Mouse (Mus musculus) heart, embryonic 16.5 days (tissue): ENCODE results near the gene Slc30a2. TPM values are rescaled to one million over a fixed set of nuclear protein-coding genes. Genes with fewer than 3 reads are reported as not detected.
"Not testable (repeated sequence)": the region's sequence is repeated elsewhere in the genome, so short reads cannot be mapped to it uniquely, and the experiment has no call there.

ENCODE experiments used
- ATAC-seq: fragments of 200-750 bp; cut with Nextera tagmentation; replicated peaks from 2 replicates; pipeline ENCODE4 v1.8.0; 2017; ENCODE audit warnings: moderate number of reproducible peaks; ENCODE audit not compliant: insufficient read depth, low FRiP score; ENCODE audit errors: extremely low read depth
- H3K27ac ChIP-seq: fragments of 300-500 bp; sonication (generic); 2 replicates; pipeline ENCODE4 v1.5.1; 2014; ENCODE audit warnings: mild to moderate bottlenecking, low read length, control low read depth, moderate library complexity
- H3K27me3 ChIP-seq: fragments of 300-500 bp; sonication (generic); 2 replicates; pipeline ENCODE4 v1.6.1; 2014; ENCODE audit warnings: low read length, mixed read lengths; ENCODE audit not compliant: control insufficient read depth, insufficient read depth
- H3K36me3 ChIP-seq: fragments of 300-500 bp; sonication (generic); 2 replicates; pipeline ENCODE4 v1.6.1; 2014; ENCODE audit not compliant: control insufficient read depth, insufficient read depth
- H3K4me1 ChIP-seq: fragments of 300-500 bp; sonication (generic); 2 replicates; pipeline ENCODE4 v1.6.1; 2014; ENCODE audit warnings: low read length, mixed read lengths; ENCODE audit not compliant: control insufficient read depth, insufficient read depth
- H3K4me2 ChIP-seq: fragments of 300-500 bp; sonication (generic); 2 replicates; pipeline ENCODE4 v1.6.1; 2014; ENCODE audit warnings: low read depth, mild to moderate bottlenecking, control low read depth, low read length
- H3K4me3 ChIP-seq: fragments of 300-500 bp; sonication (generic); 2 replicates; pipeline ENCODE4 v1.5.1; 2014; ENCODE audit warnings: mild to moderate bottlenecking, control low read depth, low read length
- H3K9ac ChIP-seq: fragments of 300-500 bp; sonication (generic); 2 replicates; pipeline ENCODE4 v1.6.1; 2014; ENCODE audit warnings: low read length, control low read depth
- H3K9me3 ChIP-seq: fragments of 300-500 bp; sonication (generic); replicated peaks from 2 replicates; pipeline ENCODE4 v1.6.1; 2016; ENCODE audit warnings: low read length; ENCODE audit not compliant: control insufficient read depth
- WGBS: fragments of 180-500 bp; shearing (Covaris S2); extraction: QIAGEN DNeasy Blood & Tissue Kit; methylation state at CpG from one replicate; pipeline ENCODE4 v1.1.7; 2014; 5-methylcytosine and 5-hydroxymethylcytosine counted together
- polyA plus RNA-seq: library from polyadenylated mRNA; unstranded; fragments of >200 nt; fragmentation: Nextera tagmentation; extraction: Ambion mirVana; gene quantifications from 2 replicates; pipeline ENCODE4 v1.2.1, GENCODE M21; 2015

Gene Slc30a2
- polyA plus RNA-seq: 0.21 and 0.42 TPM in 2 replicates

- peak within 1 kb of the TSS; percentile 55 for H3K9ac ChIP-seq
These were observed at the start of gene Slc30a2 for GRCm38 (mm10) chr4:134343071-134344031. Gene Slc30a2 (plus strand): TSS chr4:134343181.

GRCm38 (mm10) chr4:134293692-134294163, 49.3 kb upstream of the Slc30a2 start:
- 0 out of 2 replicates have a peak, but pooled peaks cover 3% of the 10 kb centered on the region for H3K9me3 ChIP-seq
- H3K36me3 ChIP-seq: no peaks in the 10 kb centered on the region
- peak; percentile 95 for ATAC-seq
- H3K4me1 ChIP-seq: peaks cover 30% of the 10 kb centered on the region
- H3K27ac ChIP-seq: peak overlapping the region; percentile 97
- peak overlapping the region; percentile 53 for H3K9ac ChIP-seq
- H3K4me3 ChIP-seq: peak overlapping the region; percentile 27
- no peaks in the 10 kb centered on the region for H3K27me3 ChIP-seq
- WGBS: 25% methylated on average over 9 of the region's 9 CpGs
- H3K4me2 ChIP-seq: peak overlapping the region; percentile 63

More at GRCm38 (mm10) chr4:134343071-134344031, at the start of gene Slc30a2:
- H3K4me2 ChIP-seq: peak within 1 kb of the TSS; percentile 62
- peaks cover 3% of the 10 kb centered on the region; the same call in 1 of the 2 replicates for H3K9me3 ChIP-seq
- H3K27me3 ChIP-seq: peaks cover 36% of the 10 kb centered on the region
- peaks cover 12% of the 10 kb centered on the region for H3K4me1 ChIP-seq
- WGBS: 4% methylated on average over 61 of the region's 61 CpGs
- no peaks in the 10 kb centered on the region for H3K36me3 ChIP-seq
- H3K27ac ChIP-seq: no peak within 1 kb of the TSS
- peak within 1 kb of the TSS; percentile 37 for H3K4me3 ChIP-seq
- ATAC-seq: no peak

DNA sequence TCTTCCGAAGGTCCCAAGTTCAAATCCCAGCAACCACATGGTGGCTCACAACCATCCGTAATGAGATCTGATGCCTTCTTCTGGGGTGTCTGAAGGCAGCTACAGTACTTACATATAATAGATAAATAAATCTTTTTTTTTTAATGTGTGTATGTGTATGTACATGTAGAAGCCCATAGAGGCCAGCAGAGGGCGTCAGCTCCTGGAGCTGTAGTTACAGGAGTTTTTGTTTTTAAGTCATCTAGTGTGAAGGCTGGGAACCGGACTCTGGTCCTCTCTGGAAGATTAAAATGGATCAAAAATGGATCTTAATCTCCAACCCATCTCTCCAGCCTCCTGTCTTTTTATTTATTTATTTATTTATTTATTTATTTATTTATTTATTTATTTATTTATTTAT, 46.9 kb upstream of the Slc30a2 start:
- peaks cover 47% of the 10 kb centered on the region for H3K4me1 ChIP-seq
- not testable (repeated sequence) for H3K4me3 ChIP-seq, H3K4me2 ChIP-seq, ATAC-seq, H3K27ac ChIP-seq, H3K9me3 ChIP-seq, H3K36me3 ChIP-seq, H3K27me3 ChIP-seq, H3K9ac ChIP-seq
- 86% methylated on average over 4 of the region's 4 CpGs for WGBS

- H3K4me3 ChIP-seq: no peak overlapping the region
- no peaks in the 10 kb centered on the region for H3K36me3 ChIP-seq
- no peaks in the 10 kb centered on the region for H3K27me3 ChIP-seq
- H3K4me2 ChIP-seq: no peak overlapping the region
- no peak overlapping the region for H3K27ac ChIP-seq
- no peak for ATAC-seq
- H3K4me1 ChIP-seq: peaks cover 47% of the 10 kb centered on the region
- 89% methylated on average over 4 of the region's 4 CpGs for WGBS
- H3K9ac ChIP-seq: no peak overlapping the region
- 0 out of 2 replicates have a peak, but pooled peaks cover 3% of the 10 kb centered on the region for H3K9me3 ChIP-seq
These were observed 46.5 kb upstream of the Slc30a2 start for GRCm38 (mm10) chr4:134296523-134296922.

DNA sequence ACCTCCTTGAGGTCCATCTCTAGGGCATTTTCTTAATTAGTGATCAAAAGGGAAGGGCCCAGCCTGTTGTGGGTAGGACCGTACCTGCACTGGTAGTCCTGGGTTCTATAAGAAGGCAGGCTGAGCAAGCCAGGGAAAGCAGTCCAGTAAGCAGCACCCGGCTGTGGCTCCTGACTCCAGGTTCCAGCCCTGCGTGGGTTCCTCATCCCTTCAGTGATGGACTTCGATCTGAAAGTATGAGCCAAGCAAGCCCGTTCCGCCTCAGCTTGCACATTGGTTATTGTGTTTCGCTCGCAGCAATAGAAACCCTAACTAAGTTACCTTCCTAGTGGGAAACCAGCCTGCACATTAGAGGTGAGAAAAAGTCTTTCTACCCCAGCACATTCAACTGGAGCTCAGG, 45.6 kb upstream of the Slc30a2 start:
- H3K27ac ChIP-seq: no peak overlapping the region
- ATAC-seq: no peak
- no peak overlapping the region for H3K9ac ChIP-seq
- 93% methylated on average over 8 of the region's 8 CpGs for WGBS
- H3K4me3 ChIP-seq: no peak overlapping the region
- 0 out of 2 replicates have a peak, but pooled peaks cover 3% of the 10 kb centered on the region for H3K9me3 ChIP-seq
- H3K4me2 ChIP-seq: no peak overlapping the region
- no peaks in the 10 kb centered on the region for H3K27me3 ChIP-seq
- H3K36me3 ChIP-seq: no peaks in the 10 kb centered on the region
- peaks cover 46% of the 10 kb centered on the region for H3K4me1 ChIP-seq

DNA sequence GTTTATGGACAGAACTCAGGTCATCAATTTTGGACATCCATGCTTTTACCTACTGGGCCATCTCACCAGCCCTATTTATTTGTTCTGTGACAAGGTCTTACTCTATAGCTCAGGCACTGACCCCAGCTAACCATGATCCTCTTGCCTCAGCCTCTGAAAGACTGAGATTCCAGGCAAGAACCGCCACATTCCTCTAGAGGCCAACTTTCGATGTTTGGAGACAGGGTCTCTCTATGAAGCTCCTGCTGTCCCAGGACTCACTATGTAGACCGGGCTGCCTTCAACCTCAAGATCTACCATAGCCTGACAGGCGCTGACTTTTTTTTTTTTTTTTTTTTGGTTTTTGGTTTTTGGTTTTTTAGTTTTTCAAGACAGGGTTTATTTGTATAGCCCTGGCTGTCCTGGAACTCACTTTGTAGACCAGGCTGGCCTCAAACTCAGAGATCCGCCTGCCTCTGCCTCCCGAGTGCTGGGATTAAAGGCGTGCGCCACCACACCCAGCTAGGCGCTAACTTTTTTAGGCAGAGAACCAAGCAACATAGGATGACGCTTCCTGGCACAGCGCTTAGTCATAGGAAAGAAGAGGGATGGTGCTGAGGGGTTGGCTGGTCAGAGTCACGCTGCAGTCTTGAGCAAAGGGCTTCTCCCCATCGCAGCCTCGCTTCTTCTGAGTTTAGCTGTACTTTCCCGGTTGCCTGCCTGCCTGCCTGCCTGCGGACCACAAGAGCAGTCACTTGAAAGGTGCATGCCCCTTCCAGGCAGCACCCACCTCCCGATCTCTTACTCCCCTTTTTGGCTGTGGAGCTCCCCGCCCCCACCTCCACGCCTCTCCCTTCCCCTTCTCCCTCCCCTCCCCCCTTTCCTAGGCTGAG, 44.1 kb upstream of the Slc30a2 start:
- 57% methylated on average over 19 of the region's 19 CpGs for WGBS
- Histone ChIP-seq H3K27ac (peak overlapping the region; percentile 91), H3K9ac (peak overlapping the region; percentile 52), H3K27me3 (no peaks in the 10 kb centered on the region), H3K4me2 (peak overlapping the region; percentile 45), H3K36me3 (no peaks in the 10 kb centered on the region), H3K9me3 (0 out of 2 replicates have a peak, but pooled peaks cover 3% of the 10 kb centered on the region), H3K4me3 (peak overlapping the region; percentile 15; the same call in 1 of the 2 replicates), H3K4me1 (peaks cover 40% of the 10 kb centered on the region)
- no peak for ATAC-seq

DNA sequence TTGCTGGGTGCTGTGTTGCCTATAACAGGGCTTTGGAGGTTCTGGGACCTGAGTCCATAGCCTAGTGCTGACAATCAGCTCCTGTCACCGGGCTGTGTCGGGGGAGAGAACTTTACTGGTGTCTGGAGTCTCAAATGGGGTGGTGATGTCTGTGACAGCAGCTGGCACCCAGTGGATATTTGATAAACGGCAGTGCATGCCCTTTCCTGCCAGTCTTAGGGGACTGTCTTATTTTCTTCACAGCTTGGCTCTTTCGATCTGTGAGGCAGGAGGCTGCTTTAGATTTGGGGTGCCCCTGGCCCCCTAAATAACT, 43.5 kb upstream of the Slc30a2 start:
- 30% methylated on average over 4 of the region's 4 CpGs for WGBS

GRCm38 (mm10) chr4:134300316-134300715, 42.7 kb upstream of the Slc30a2 start:
- Histone ChIP-seq H3K4me2 (peak overlapping the region; percentile 45), H3K4me1 (peaks cover 34% of the 10 kb centered on the region), H3K9me3 (0 out of 2 replicates have a peak, but pooled peaks cover 3% of the 10 kb centered on the region), H3K4me3 (no peak overlapping the region), H3K27ac (peak overlapping the region; percentile 91), H3K36me3 (no peaks in the 10 kb centered on the region), H3K9ac (peak overlapping the region; percentile 35), H3K27me3 (no peaks in the 10 kb centered on the region)
- ATAC-seq: peak; percentile 74
- 36% methylated on average over 9 of the region's 9 CpGs for WGBS

More for the DNA sequence above, 43.5 kb upstream of the Slc30a2 start:
- Histone ChIP-seq H3K27ac (peak overlapping the region; percentile 91), H3K9ac (peak overlapping the region; percentile 52; the same call in 1 of the 2 replicates), H3K9me3 (0 out of 2 replicates have a peak, but pooled peaks cover 3% of the 10 kb centered on the region), H3K4me2 (peak overlapping the region; percentile 45), H3K36me3 (no peaks in the 10 kb centered on the region), H3K4me1 (peaks cover 35% of the 10 kb centered on the region), H3K4me3 (peak overlapping the region; percentile 15; the same call in 1 of the 2 replicates), H3K27me3 (no peaks in the 10 kb centered on the region)
- ATAC-seq: peak; percentile 74
